Mouse (Mus musculus) lung, adult 2 months (tissue): Measurements from ENCODE around the gene Mybpc2.

Source experiments
- CTCF ChIP-seq: fragments of 200-500 bp; IDR thresholded peaks from 2 replicates; pipeline ENCODE4 v1.5.1; 2011; ENCODE audit warnings: mild to moderate bottlenecking, low read length, control low read depth; ENCODE audit not compliant: insufficient read depth
- POLR2A ChIP-seq: fragments of 200-500 bp; IDR thresholded peaks from 2 replicates; pipeline ENCODE4 v1.6.1; 2011; ENCODE audit warnings: low read depth, mild to moderate bottlenecking, control low read depth, low read length, borderline replicate concordance; ENCODE audit errors: extremely low read depth

- TF ChIP-seq CTCF (no peak), POLR2A (no peak)
These were observed 6.1 kb upstream of the Mybpc2 start for GRCm38 (mm10) chr7:44530507-44530906.
